Mouse (Mus musculus) lung, adult 2 months (tissue): ENCODE measurements at regions not wholly inside any gene's neighbourhood (a gene's known extent, or its start where the extent isn't known, plus 50 kb on each side); places are given as distances from the start of the nearest gene placed in this dataset.

Experiments used
- DNase-seq: peaks from one replicate; pipeline ENCODE4 v3.0.0; 2022
- H3K4me1 ChIP-seq: fragments of 200-500 bp; 2 replicates; pipeline ENCODE4 v1.6.1; 2011; ENCODE audit warnings: low read length; ENCODE audit not compliant: control insufficient read depth, insufficient read depth
- H3K4me3 ChIP-seq: fragments of 200-500 bp; replicated peaks from 2 replicates; pipeline ENCODE3; 2011; ENCODE audit warnings: low read depth, mild to moderate bottlenecking, control low read depth, low read length; ENCODE audit errors: extremely low read depth
- CTCF ChIP-seq: fragments of 200-500 bp; IDR thresholded peaks from 2 replicates; pipeline ENCODE4 v1.5.1; 2011; ENCODE audit warnings: mild to moderate bottlenecking, low read length, control low read depth; ENCODE audit not compliant: insufficient read depth
- POLR2A ChIP-seq: fragments of 200-500 bp; IDR thresholded peaks from 2 replicates; pipeline ENCODE4 v1.6.1; 2011; ENCODE audit warnings: low read depth, mild to moderate bottlenecking, control low read depth, low read length, borderline replicate concordance; ENCODE audit errors: extremely low read depth
- WGBS: fragments of 180-500 bp; shearing (Covaris S2); methylation state at CpG from one replicate; pipeline ENCODE4 v1.1.7; 2018; 5-methylcytosine and 5-hydroxymethylcytosine counted together

DNA sequence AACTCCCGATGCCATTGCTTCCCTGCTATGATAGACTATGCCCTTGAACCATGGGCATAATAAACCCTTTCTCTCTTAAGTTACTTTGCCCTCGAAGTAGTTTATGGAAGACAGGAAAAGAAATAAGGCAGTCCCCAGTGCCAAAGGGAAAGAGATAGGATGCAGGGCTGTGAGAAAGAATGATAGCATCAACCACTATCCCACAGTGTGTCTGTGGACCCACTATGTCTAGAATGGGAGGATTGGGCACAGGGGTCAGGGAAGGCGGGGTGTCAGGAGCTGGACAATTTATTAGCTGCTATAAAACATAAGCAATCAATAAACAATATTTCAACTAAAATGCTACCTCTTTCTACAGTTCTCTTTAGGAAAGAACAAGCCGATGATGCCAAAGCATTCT lies 288.8 kb downstream of the Sox4 start:
- Histone ChIP-seq H3K4me3 (no peak overlapping the region), H3K4me1 (peaks cover 2% of the 10 kb centered on the region; the same call in 1 of the 2 replicates)
- 62% methylated on average over 4 of the region's 4 CpGs for WGBS
- no peak for DNase-seq
- TF ChIP-seq POLR2A = no peak
- no peak for TF ChIP-seq CTCF

DNA sequence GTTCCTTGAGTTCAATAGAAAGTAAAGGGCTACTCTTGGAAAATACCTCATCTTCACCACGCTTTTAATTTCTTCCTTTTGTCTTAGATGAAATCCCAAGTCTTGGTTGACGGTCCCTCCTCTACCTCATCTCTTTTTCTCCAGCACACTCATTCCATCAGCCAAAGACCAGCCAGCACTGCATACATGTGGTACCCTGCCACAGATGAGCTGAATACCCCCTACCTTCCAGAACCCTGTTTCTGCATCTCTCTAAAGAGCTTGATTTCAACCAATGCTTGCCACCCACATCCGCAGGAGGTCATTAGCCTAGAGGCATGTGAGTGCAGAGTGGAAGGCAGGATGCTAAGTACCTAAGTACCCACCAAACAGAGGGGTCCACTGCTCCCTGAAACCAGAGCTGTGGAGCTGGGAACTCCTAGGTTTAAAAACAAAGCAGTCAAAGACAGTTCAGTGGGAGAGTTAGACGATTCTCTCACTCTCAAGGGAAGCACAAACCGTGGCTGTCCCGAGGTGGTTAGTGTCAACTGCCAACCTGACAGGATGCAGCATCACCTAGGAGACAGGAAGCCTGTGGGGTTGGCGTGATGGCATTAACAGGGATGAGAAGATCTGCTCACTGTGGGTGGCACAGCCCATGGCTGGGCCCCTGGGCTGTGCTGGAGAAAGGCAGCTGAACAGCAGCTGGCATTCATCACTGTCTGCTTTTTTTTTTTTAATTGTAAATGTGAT lies 289.4 kb downstream of the Sox4 start:
- DNase-seq = no peak
- H3K4me3 ChIP-seq = no peak overlapping the region
- TF ChIP-seq POLR2A (no peak), CTCF (no peak)
- 65% methylated on average over 7 of the region's 7 CpGs for WGBS
- H3K4me1 ChIP-seq = peaks cover 2% of the 10 kb centered on the region; the same call in 1 of the 2 replicates

- 18% methylated on average over 5 of the region's 5 CpGs for WGBS
- TF ChIP-seq CTCF (no peak), POLR2A (no peak)
- DNase-seq = no peak
- peaks cover 2% of the 10 kb centered on the region; the same call in 1 of the 2 replicates for H3K4me1 ChIP-seq
- no peak overlapping the region for H3K4me3 ChIP-seq
These were observed 290.1 kb downstream of the Sox4 start for GRCm38 (mm10) chr13:28663459-28663858.

DNA sequence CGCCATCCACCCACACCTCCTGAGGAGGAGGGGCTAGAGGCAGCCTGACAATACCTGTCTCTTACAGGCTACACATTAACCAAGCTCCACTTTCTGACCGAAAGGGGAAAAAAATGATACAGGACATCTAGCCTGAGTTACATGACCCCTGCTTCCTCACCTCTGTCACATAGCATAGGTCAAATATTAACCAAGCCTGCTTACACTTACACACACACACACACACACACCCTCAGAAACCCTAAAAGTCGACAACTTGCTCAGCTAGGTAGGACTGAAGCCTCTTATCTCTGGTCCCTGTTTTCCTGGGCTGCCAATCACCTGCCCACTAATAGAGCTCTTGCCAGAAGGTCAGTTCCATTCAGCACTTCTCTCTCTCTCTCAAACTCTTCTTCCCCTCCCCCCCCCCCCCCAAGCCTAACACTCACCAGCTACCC lies 291.2 kb downstream of the Sox4 start:
- DNase-seq = no peak
- peaks cover 2% of the 10 kb centered on the region; the same call in 1 of the 2 replicates for H3K4me1 ChIP-seq
- H3K4me3 ChIP-seq = no peak overlapping the region
- TF ChIP-seq CTCF (no peak), POLR2A (no peak)
- 84% methylated on average over 3 of the region's 3 CpGs for WGBS

DNA sequence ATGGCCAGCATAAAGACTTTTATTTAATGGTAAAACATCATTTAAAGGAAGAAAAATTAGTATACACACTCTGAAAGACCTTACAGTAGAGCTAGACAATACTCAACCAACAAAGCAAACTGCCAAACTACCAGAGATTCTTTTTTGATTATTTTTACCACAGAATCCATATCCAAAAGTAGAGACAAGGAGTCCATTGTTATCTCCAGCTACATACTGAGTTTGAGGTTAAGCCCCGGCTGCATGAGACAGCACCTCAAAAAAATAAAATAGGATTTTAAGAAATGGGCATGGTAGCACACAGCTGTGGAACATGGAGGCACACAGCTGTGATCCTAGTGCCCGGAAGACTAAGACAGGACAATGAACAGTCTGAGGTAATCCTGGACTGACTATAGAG lies 293.4 kb downstream of the Sox4 start:
- WGBS = 95% methylated on average over 2 of the region's 2 CpGs
- Histone ChIP-seq H3K4me3 (no peak overlapping the region), H3K4me1 (peaks cover 2% of the 10 kb centered on the region; the same call in 1 of the 2 replicates)
- no peak for DNase-seq
- no peak for TF ChIP-seq POLR2A
- no peak for TF ChIP-seq CTCF

DNA sequence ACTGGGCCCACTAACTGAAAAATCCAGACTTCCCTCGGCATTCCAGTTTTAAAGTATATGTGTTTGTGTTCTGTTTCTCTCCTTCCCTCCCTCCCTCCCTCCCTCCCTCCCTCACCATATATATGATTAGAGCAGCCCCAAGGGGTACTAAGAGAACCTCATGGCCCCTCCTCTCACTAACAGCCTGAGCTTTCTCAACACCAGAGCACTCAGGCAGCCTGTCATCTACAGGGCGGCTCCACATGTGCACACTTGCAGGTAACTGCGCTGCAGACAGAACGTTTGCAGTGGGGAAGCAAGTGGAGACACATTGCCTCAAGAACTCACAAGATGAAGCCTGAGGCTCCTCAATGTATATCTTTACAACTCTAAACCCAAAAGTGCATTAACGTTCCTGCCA lies 294.9 kb downstream of the Sox4 start:
- Histone ChIP-seq H3K4me3 (no peak overlapping the region), H3K4me1 (peaks cover 2% of the 10 kb centered on the region; the same call in 1 of the 2 replicates)
- no peak for DNase-seq
- TF ChIP-seq POLR2A = no peak
- TF ChIP-seq CTCF = no peak
- 74% methylated on average over 5 of the region's 5 CpGs for WGBS

DNA sequence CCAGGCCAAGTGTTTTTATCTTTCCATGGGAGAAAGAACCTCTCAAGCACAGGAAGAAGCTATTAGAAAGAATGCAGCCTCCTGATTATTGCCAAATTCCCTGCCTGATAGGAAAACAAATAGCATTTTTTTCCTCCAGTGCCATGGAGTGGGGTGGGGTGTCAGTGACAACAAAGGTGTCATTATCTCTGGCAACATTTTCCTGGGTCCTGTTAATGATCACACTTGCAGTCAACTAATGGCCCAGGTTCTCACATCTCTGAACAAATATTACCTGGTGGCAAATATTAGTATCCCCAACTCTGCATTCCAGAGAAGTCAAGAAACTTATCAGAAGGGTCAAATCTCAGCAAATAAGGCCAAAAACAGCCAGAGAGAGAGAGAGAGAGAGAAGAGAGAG lies 298.6 kb downstream of the Sox4 start:
- no peak for DNase-seq
- Histone ChIP-seq H3K4me3 (no peak overlapping the region), H3K4me1 (no peaks in the 10 kb centered on the region)
- TF ChIP-seq CTCF (no peak), POLR2A (no peak)

- no peaks in the 10 kb centered on the region for H3K4me1 ChIP-seq
These were observed 300.2 kb downstream of the Sox4 start for GRCm38 (mm10) chr13:28653362-28653761.

DNA sequence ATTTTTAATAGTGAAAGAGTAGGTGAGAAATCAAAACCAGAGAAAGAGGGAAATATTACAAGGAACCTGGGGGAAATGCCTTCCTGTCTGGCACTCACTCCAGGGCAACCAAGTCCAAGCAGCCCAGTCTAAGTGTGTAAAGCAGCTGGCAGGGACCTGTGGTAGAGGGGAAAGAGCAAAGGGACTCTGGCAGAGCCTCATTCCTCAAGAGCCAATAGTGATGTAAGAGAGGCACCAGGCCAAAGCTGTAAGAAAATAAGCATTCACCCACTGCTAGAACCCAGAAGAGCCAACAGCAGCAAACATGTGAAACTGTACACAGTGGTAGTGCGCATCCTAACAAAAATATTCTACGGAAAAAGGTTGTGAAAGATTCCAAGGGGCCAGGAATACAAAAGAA lies 301.7 kb downstream of the Sox4 start:
- no peak overlapping the region for H3K4me3 ChIP-seq
- WGBS = 51% methylated on average over 2 of the region's 2 CpGs
- no peaks in the 10 kb centered on the region for H3K4me1 ChIP-seq
- no peak for DNase-seq
- TF ChIP-seq CTCF = no peak
- TF ChIP-seq POLR2A = no peak

More at GRCm38 (mm10) chr13:28653362-28653761, 300.2 kb downstream of the Sox4 start:
- 85% methylated on average over 4 of the region's 4 CpGs for WGBS
- no peak overlapping the region for H3K4me3 ChIP-seq
- no peak for DNase-seq
- TF ChIP-seq POLR2A = no peak

DNA sequence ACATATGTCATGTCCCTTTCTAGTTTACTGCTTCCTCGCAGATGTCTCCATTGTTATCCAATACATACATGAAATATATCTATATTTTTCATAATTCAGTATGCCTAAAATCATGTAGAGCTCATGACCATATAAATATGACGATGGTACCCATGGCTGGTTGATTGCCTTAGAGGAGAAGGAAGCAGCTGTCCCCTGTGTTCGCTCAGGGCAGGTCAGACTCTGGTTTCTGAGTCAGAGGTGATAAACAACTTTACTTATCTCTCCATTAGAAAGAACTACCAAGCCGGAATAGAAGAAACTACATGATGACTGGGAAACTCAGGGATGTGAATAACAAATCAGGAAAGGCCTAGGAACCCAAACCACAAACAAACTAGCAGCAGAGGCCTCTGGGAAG lies 307.6 kb downstream of the Sox4 start:
- DNase-seq = no peak
- H3K4me3 ChIP-seq = no peak overlapping the region
- no peaks in the 10 kb centered on the region for H3K4me1 ChIP-seq
- TF ChIP-seq POLR2A = no peak
- TF ChIP-seq CTCF = no peak
- WGBS = 83% methylated on average over 4 of the region's 4 CpGs
